Mouse (Mus musculus) hindbrain, postnatal 0 days (tissue): ENCODE data around the gene Gata3. TPM values are rescaled to one million over a fixed set of nuclear protein-coding genes. Genes with fewer than 3 reads are reported as not detected.

Experiments used
- ATAC-seq: fragments of 200-750 bp; cut with Nextera tagmentation; 2 replicates; pipeline ENCODE4 v1.8.0; 2017; ENCODE audit warnings: mild to moderate bottlenecking, moderate TSS enrichment, moderate library complexity
- DNase-seq: peaks from one replicate; pipeline ENCODE4 v3.0.0-alpha.2; 2015; ENCODE audit warnings: low spot score
- H3K27ac ChIP-seq: fragments of 300-500 bp; sonication (generic); 2 replicates; pipeline ENCODE4 v1.5.1; 2014; ENCODE audit warnings: mild to moderate bottlenecking
- H3K27me3 ChIP-seq: fragments of 300-500 bp; sonication (generic); 2 replicates; pipeline ENCODE4 v1.6.1; 2014; ENCODE audit warnings: low read length, mixed read lengths; ENCODE audit not compliant: insufficient read depth
- H3K36me3 ChIP-seq: fragments of 300-500 bp; sonication (generic); 2 replicates; pipeline ENCODE4 v1.6.1; 2014; ENCODE audit warnings: low read length, mixed read lengths; ENCODE audit not compliant: insufficient read depth
- H3K4me1 ChIP-seq: fragments of 300-500 bp; sonication (generic); 2 replicates; pipeline ENCODE4 v1.6.1; 2014; ENCODE audit warnings: antibody characterized with exemption, low read length, mixed read lengths; ENCODE audit not compliant: insufficient read depth
- H3K4me2 ChIP-seq: fragments of 300-500 bp; sonication (generic); 2 replicates; pipeline ENCODE4 v1.6.1; 2014; ENCODE audit warnings: low read depth, mild to moderate bottlenecking, low read length, moderate library complexity, mixed read lengths
- H3K4me3 ChIP-seq: fragments of 300-500 bp; sonication (generic); 2 replicates; pipeline ENCODE4 v1.5.1; 2014; ENCODE audit warnings: low read length
- H3K9ac ChIP-seq: fragments of 300-500 bp; sonication (generic); replicated peaks from 2 replicates; pipeline ENCODE4 v1.6.1; 2014; ENCODE audit warnings: mild to moderate bottlenecking, low read length, moderate library complexity, mixed read lengths
- H3K9me3 ChIP-seq: fragments of 300-500 bp; sonication (generic); 2 replicates; pipeline ENCODE4 v1.6.1; 2016; ENCODE audit warnings: low read length, mixed read lengths
- CTCF ChIP-seq: IDR thresholded peaks from 2 replicates; pipeline ENCODE4 v1.5.1; 2016; ENCODE audit warnings: antibody characterized with exemption, control low read depth, low read depth
- WGBS: fragments of 180-500 bp; shearing (Covaris S2); extraction: QIAGEN DNeasy Blood & Tissue Kit; methylation state at CpG from one replicate; pipeline ENCODE4 v1.1.7; 2014; 5-methylcytosine and 5-hydroxymethylcytosine counted together
- polyA plus RNA-seq: library from polyadenylated mRNA; unstranded; fragments of >200 nt; fragmentation: Nextera tagmentation; extraction: Ambion mirVana; gene quantifications from 2 replicates; pipeline ENCODE4 v1.2.1, GENCODE M21; 2015
- total RNA-seq: library from RNA; depleted of rRNA; stranded (reverse); fragments of >200 nt; gene quantifications from 2 replicates; pipeline ENCODE4 v1.2.3, GENCODE M21; 2014

Gata3 gene
- total and polyA plus RNA-seq, 2 experiments from 2014 or later, result 3.5 to 20.5 TPM

- H3K9ac ChIP-seq, result no peak overlapping the region
- H3K9me3 ChIP-seq, result no peaks in the 10 kb centered on the region
- peak overlapping the region; percentile 11; the same call in 1 of the 2 replicates for H3K4me3 ChIP-seq
- no peaks in the 10 kb centered on the region for H3K36me3 ChIP-seq
- ATAC-seq, result no peak
- no peak overlapping the region for H3K27ac ChIP-seq
- peaks cover 61% of the 10 kb centered on the region for H3K27me3 ChIP-seq
- no peaks in the 10 kb centered on the region for H3K4me1 ChIP-seq
- no peak for DNase-seq
- no peak overlapping the region; the same call in 1 of the 2 replicates for H3K4me2 ChIP-seq
- WGBS, result 3% methylated on average over 14 of the region's 14 CpGs
- TF ChIP-seq CTCF, result no peak
Measured at GRCm38 (mm10) chr2:9885217-9885770, 4.5 kb downstream of the Gata3 start.

GRCm38 (mm10) chr2:9884533-9885216 is 5.2 kb downstream of the Gata3 start:
- Histone ChIP-seq H3K9ac (no peak overlapping the region), H3K4me2 (peak overlapping the region; percentile 65), H3K4me3 (peak overlapping the region; percentile 11; the same call in 1 of the 2 replicates), H3K9me3 (no peaks in the 10 kb centered on the region), H3K27ac (no peak overlapping the region), H3K27me3 (peaks cover 59% of the 10 kb centered on the region), H3K4me1 (no peaks in the 10 kb centered on the region), H3K36me3 (no peaks in the 10 kb centered on the region)
- ATAC-seq (no peak), DNase-seq (no peak)
- TF ChIP-seq CTCF, result no peak
- 3% methylated on average over 15 of the region's 15 CpGs for WGBS

DNA sequence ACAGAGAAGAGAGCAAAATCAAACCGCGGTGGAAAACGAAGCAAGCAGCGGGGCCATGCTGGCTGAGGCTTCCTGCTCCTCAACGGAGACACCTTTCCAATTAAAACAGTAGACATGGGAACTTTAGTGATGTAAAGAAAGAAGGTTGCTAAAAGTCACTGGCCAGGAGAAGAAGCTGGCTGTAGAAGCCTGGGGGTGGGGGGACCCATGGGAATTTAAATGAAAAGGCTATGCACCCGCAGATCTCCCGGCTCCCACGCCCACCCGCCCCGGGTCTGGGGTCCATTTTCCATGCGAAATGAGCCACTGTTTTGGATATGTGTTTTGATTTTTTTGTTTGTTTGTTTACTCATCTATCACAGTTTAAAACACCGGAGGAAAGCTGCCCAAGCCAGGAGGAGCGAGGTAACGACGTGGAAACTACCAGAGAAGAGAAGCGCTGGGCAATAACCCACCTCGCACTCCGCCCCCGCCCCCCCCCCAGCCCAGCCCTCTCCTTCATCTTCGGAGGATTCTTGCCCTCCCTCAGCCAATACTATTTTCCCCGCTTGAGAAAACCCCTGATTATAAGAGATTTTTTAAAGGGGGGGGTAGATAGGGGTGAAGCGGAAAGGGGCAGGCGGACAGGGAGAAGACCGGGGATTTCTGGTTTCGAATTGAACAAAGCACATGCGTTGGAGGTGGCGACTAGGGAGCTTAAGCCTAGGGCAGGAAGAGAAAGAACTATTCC is 5.9 kb downstream of the Gata3 start:
- Histone ChIP-seq H3K9ac (no peak overlapping the region), H3K4me1 (no peaks in the 10 kb centered on the region), H3K4me2 (peak overlapping the region; percentile 65), H3K36me3 (no peaks in the 10 kb centered on the region), H3K4me3 (0 out of 2 replicates have a peak overlapping the region, but pooled peaks have one; percentile 6), H3K27me3 (peaks cover 56% of the 10 kb centered on the region), H3K27ac (no peak overlapping the region), H3K9me3 (no peaks in the 10 kb centered on the region)
- ATAC-seq (no peak), DNase-seq (no peak)
- WGBS, result 1% methylated on average over 27 of the region's 27 CpGs
- TF ChIP-seq CTCF, result no peak

DNA sequence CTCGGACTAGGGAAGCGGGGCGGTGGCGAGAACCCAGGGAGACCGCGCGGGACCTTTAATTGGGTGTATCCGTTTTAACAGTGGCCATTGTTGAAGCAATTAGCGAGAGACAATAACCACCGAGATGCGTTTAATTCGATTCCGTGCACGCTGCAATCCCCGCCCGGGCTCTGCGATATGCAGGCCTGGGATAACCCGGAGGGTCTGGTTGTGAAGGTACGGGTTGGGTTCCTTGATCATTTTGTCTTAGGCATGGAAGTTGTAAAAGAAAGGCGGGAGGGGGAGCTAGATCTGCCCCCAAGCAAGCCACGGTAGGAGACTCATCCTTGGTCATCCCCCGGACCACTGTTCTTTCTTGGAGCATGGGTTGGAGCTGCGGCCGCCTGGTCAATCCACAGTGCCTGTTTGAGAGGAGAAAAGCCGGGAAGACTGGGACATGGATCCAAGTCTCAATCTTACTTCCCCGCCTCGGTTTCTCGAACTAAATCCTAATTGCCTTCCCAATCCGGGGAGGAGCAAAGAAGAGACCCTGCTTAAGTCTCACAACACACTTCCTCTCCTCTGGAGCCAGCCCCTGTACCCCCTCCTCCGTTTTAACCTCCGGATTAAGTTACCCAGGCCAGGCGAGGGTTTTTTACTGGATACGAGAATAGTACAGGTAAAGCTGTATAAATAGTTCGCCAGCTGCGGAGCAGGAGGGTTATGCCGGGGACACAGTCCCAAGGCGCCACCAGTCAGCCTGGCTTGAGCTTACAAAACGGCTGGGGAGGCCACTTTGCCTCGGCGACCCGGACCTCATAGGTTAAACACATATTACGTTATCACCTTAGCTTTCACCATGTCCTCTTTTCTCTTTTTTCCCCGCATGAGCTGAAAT is 6.7 kb downstream of the Gata3 start:
- WGBS, result under 1% methylated on average over 43 of the region's 43 CpGs
- Histone ChIP-seq H3K36me3 (no peaks in the 10 kb centered on the region), H3K4me3 (peak overlapping the region; percentile 20), H3K9ac (no peak overlapping the region), H3K4me2 (peak overlapping the region; percentile 65), H3K4me1 (no peaks in the 10 kb centered on the region), H3K9me3 (no peaks in the 10 kb centered on the region), H3K27me3 (peaks cover 57% of the 10 kb centered on the region), H3K27ac (peak overlapping the region; percentile 1; the same call in 1 of the 2 replicates)
- TF ChIP-seq CTCF, result no peak
- DNase-seq (no peak), ATAC-seq (no peak)

GRCm38 (mm10) chr2:9882371-9882925 is 7.4 kb downstream of the Gata3 start:
- H3K9me3 ChIP-seq, result no peaks in the 10 kb centered on the region
- no peak for TF ChIP-seq CTCF
- no peaks in the 10 kb centered on the region for H3K36me3 ChIP-seq
- H3K27ac ChIP-seq, result no peak overlapping the region
- peaks cover 52% of the 10 kb centered on the region for H3K27me3 ChIP-seq
- H3K4me2 ChIP-seq, result peak overlapping the region; percentile 65
- peak; percentile 48 for DNase-seq
- under 1% methylated on average over 39 of the region's 39 CpGs for WGBS
- peak overlapping the region; percentile 20 for H3K4me3 ChIP-seq
- H3K9ac ChIP-seq, result no peak overlapping the region
- no peaks in the 10 kb centered on the region for H3K4me1 ChIP-seq
- no peak for ATAC-seq

DNA sequence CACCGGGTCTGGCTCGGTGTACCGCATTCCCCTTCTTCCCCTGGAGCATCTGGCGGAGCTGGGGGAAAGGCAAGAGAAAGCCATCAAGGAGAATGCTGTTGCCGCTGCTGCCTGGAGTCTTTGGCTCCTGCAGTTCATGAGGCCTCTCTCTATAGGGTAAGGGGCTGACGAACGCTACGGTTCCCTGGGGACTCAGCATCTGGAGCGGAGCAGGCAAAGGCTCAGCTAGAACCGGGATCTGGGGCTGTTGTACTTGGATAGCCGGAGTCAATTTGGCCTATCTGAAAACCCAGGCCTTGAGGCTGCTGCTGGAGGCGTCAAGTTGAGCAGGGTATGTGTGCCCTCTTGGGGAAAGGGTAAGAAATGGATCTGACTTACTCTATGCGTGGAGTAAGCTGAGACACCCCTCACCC is 8.2 kb downstream of the Gata3 start:
- H3K4me3 ChIP-seq, result peak overlapping the region; percentile 4
- peaks cover 48% of the 10 kb centered on the region for H3K27me3 ChIP-seq
- H3K36me3 ChIP-seq, result no peaks in the 10 kb centered on the region
- no peak for DNase-seq
- no peaks in the 10 kb centered on the region for H3K9me3 ChIP-seq
- peak overlapping the region; percentile 65 for H3K4me2 ChIP-seq
- 0 out of 2 replicates have a peak, but pooled peaks have one; percentile 22 for ATAC-seq
- H3K9ac ChIP-seq, result no peak overlapping the region
- 3% methylated on average over 13 of the region's 13 CpGs for WGBS
- H3K27ac ChIP-seq, result 0 out of 2 replicates have a peak overlapping the region, but pooled peaks have one; percentile 16
- TF ChIP-seq CTCF, result peak; percentile 11; the same call in 1 of the 2 replicates
- no peaks in the 10 kb centered on the region for H3K4me1 ChIP-seq
